Mouse (Mus musculus): ENCODE results near the gene Camta1. TPM values are rescaled to one million over a fixed set of nuclear protein-coding genes. Genes with fewer than 3 reads are reported as not detected.

Gene Camta1
- total and polyA plus RNA-seq, 2 experiments from 2014 or later, result 127 to 145 TPM

DNA sequence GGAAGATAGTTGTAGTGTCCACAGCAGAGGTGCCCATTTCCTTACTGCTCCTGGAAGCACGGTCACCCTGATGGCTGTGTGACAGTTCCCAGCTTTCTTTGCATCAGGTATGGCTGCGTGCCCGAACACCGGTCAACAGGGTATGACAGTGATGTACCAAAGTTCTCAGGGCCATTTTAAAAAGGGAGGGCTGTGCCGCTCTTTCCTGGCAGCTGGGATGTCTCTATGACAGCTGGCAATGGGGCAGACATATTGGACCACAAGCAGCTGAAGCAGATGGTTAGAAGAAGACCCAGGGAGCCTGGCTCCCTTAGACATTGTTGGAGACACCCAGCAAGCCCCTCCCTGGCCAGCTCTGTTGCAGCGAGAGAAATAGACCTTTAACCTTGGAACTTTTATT lies 649.7 kb downstream of the Camta1 start:
- Histone ChIP-seq H3K4me2 (ENCODE audit: low read depth, low read length) (no peak overlapping the region), H3K27ac (no peak overlapping the region), H3K9me3 (ENCODE audit: low read length) (no peaks in the 10 kb centered on the region), H3K4me1 (ENCODE audit: insufficient read depth, low read length) (peaks cover 8% of the 10 kb centered on the region; the same call in 1 of the 2 replicates), H3K36me3 (ENCODE audit: insufficient read depth, low read length) (no peaks in the 10 kb centered on the region), H3K27me3 (ENCODE audit: insufficient read depth, low read length) (no peaks in the 10 kb centered on the region), H3K9ac (replicated peaks; ENCODE audit: low read length) (no peak overlapping the region), H3K4me3 (ENCODE audit: low read length) (no peak overlapping the region)
- DNase-seq (ENCODE audit: low spot score) (peak; percentile 54), ATAC-seq (no peak)
- no peak for TF ChIP-seq CTCF (IDR thresholded peaks at IDR 0.05; ENCODE audit: low read depth)
- WGBS, result 65% methylated on average over 6 of the region's 6 CpGs

DNA sequence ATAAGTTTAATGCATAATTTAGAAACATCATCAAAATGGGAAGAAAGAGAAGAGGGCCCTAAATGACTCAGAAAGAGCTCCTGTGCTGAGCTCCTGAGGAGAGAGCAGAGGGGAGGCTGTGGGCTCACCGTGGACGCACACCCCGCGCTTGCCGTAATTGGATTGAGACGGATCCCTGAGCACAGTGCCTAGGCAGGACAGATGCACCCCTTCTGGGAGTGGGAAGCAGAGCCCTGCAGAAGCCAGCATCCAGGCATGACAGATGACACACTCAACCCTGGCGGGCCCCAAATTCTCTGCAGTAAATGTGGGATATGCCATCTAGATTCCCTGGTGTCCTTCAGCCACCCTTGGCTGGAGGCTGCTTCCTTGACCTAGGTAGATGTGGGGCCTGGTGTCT lies 654.1 kb downstream of the Camta1 start:
- H3K9me3 ChIP-seq (ENCODE audit: low read length), result no peaks in the 10 kb centered on the region
- TF ChIP-seq CTCF (IDR thresholded peaks at IDR 0.05; ENCODE audit: low read depth), result no peak
- DNase-seq (ENCODE audit: low spot score) (no peak), ATAC-seq (no peak)
- no peak overlapping the region for H3K9ac ChIP-seq (replicated peaks; ENCODE audit: low read length)
- H3K4me3 ChIP-seq (ENCODE audit: low read length), result no peak overlapping the region
- H3K36me3 ChIP-seq (ENCODE audit: insufficient read depth, low read length), result no peaks in the 10 kb centered on the region
- H3K27ac ChIP-seq, result no peak overlapping the region
- 0 out of 2 replicates have a peak, but pooled peaks cover 2% of the 10 kb centered on the region for H3K4me1 ChIP-seq (ENCODE audit: insufficient read depth, low read length)
- H3K27me3 ChIP-seq (ENCODE audit: insufficient read depth, low read length), result no peaks in the 10 kb centered on the region
- no peak overlapping the region for H3K4me2 ChIP-seq (ENCODE audit: low read depth, low read length)
- WGBS, result 53% methylated on average over 7 of the region's 7 CpGs

DNA sequence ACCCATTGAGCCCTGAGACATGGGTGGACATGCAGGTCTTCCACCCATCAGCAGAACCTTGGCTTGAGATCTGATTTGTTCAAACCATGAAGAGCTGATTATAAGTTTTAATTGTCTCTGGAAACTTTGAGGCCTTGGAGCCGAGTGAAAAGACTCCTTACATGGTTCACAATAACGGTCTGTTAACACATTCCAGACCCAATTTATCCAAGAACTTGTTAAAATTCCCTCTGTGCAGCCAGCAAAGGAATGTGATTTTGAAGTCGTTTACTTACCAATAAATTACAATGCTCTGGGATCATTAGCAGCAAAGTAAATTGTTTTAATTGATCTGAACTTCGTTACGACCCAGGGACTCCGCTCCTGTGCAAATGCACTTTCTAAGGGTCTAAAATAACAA lies 658.8 kb downstream of the Camta1 start:
- Histone ChIP-seq H3K36me3 (ENCODE audit: insufficient read depth, low read length) (no peaks in the 10 kb centered on the region), H3K27ac (no peak overlapping the region), H3K27me3 (ENCODE audit: insufficient read depth, low read length) (no peaks in the 10 kb centered on the region), H3K4me3 (ENCODE audit: low read length) (no peak overlapping the region), H3K4me2 (ENCODE audit: low read depth, low read length) (no peak overlapping the region), H3K9me3 (ENCODE audit: low read length) (no peaks in the 10 kb centered on the region), H3K9ac (replicated peaks; ENCODE audit: low read length) (no peak overlapping the region), H3K4me1 (ENCODE audit: insufficient read depth, low read length) (0 out of 2 replicates have a peak, but pooled peaks cover 2% of the 10 kb centered on the region)
- 59% methylated on average over 6 of the region's 6 CpGs for WGBS
- DNase-seq (ENCODE audit: low spot score), result no peak
- no peak for ATAC-seq
- TF ChIP-seq CTCF (IDR thresholded peaks at IDR 0.05; ENCODE audit: low read depth), result no peak

DNA sequence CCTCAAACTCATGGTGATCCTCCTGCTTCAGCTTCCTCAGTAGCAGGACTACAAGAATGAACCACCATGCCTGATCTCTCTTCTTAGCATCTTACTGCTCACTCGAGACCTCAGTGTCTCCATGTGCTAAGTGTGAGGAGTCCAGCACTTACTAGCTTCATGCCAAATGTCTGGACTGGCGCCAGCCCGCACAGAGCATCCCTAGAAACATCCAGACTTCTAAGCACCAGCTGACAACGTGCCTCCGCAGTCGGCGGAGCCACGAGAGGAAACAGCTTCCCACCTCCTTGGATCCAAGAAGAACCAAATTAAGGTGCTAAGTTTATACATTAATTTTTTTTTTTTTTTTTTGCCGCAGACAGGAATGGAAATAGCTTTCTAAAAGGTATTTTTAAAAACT lies 661.4 kb downstream of the Camta1 start:
- no peak for DNase-seq (ENCODE audit: low spot score)

DNA sequence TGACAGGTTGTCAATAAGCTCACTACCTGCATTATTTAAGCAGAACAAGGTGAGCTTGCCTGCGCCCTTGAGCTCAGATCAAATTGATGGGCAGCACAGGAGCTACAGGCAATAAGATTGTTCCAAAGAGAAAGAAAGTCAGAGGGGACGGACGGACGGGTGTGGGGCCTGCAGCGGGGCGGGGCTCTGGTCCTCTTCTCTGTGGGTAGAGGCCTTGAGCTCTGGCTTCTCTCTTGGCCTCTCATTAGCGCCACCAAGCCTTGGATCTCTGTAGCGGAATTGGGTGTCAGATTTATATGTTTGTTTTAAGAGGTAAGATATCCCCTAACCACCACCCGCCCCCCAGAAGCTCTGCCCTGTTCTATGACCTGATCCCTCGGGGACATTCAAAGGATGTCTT lies 666.5 kb downstream of the Camta1 start:
- Histone ChIP-seq H3K27me3 (ENCODE audit: insufficient read depth, low read length) (no peaks in the 10 kb centered on the region), H3K27ac (peak overlapping the region; percentile 21; the same call in 1 of the 2 replicates), H3K9ac (replicated peaks; ENCODE audit: low read length) (no peak overlapping the region), H3K36me3 (ENCODE audit: insufficient read depth, low read length) (no peaks in the 10 kb centered on the region), H3K4me3 (ENCODE audit: low read length) (no peak overlapping the region), H3K4me2 (ENCODE audit: low read depth, low read length) (no peak overlapping the region), H3K4me1 (ENCODE audit: insufficient read depth, low read length) (0 out of 2 replicates have a peak, but pooled peaks cover 6% of the 10 kb centered on the region), H3K9me3 (ENCODE audit: low read length) (no peaks in the 10 kb centered on the region)
- no peak for DNase-seq (ENCODE audit: low spot score)
- TF ChIP-seq CTCF (IDR thresholded peaks at IDR 0.05; ENCODE audit: low read depth), result no peak
- ATAC-seq, result no peak
- 46% methylated on average over 10 of the region's 10 CpGs for WGBS

More for the DNA sequence above, 661.4 kb downstream of the Camta1 start:
- Histone ChIP-seq H3K27ac (no peak overlapping the region), H3K9me3 (ENCODE audit: low read length) (no peaks in the 10 kb centered on the region), H3K4me2 (ENCODE audit: low read depth, low read length) (no peak overlapping the region), H3K4me1 (ENCODE audit: insufficient read depth, low read length) (no peaks in the 10 kb centered on the region), H3K27me3 (ENCODE audit: insufficient read depth, low read length) (no peaks in the 10 kb centered on the region), H3K4me3 (ENCODE audit: low read length) (no peak overlapping the region), H3K36me3 (ENCODE audit: insufficient read depth, low read length) (no peaks in the 10 kb centered on the region), H3K9ac (replicated peaks; ENCODE audit: low read length) (no peak overlapping the region)
- WGBS, result 67% methylated on average over 9 of the region's 9 CpGs
- ATAC-seq, result no peak
- TF ChIP-seq CTCF (IDR thresholded peaks at IDR 0.05; ENCODE audit: low read depth), result no peak

DNA sequence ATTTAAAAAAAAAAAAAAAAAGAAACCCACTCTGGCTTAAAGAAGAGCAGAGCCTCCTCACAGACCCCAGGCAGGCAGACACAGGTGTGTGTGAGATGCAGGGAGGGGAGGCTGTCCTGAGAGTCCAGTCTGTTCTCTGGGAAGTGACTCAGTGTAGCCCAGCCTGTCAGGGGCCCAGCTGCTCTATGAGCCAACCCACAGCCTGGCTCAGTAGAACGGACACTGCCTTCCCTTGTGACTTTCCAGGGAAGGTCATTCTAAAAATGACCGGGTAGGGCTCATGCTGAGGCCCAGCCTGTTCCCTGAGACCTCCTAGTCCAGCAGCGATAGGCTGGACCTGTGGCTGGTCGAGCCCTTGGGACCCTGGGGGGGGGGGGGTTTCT lies 667.0 kb downstream of the Camta1 start:
- WGBS, result 31% methylated on average over 4 of the region's 4 CpGs
- ATAC-seq, result peak; percentile 49; the same call in 1 of the 2 replicates
- H3K4me1 ChIP-seq (ENCODE audit: insufficient read depth, low read length), result 0 out of 2 replicates have a peak, but pooled peaks cover 6% of the 10 kb centered on the region
- H3K27ac ChIP-seq, result peak overlapping the region; percentile 21; the same call in 1 of the 2 replicates
- no peak overlapping the region for H3K9ac ChIP-seq (replicated peaks; ENCODE audit: low read length)
- no peaks in the 10 kb centered on the region for H3K36me3 ChIP-seq (ENCODE audit: insufficient read depth, low read length)
- H3K27me3 ChIP-seq (ENCODE audit: insufficient read depth, low read length), result no peaks in the 10 kb centered on the region
- no peak overlapping the region for H3K4me3 ChIP-seq (ENCODE audit: low read length)
- no peak for TF ChIP-seq CTCF (IDR thresholded peaks at IDR 0.05; ENCODE audit: low read depth)
- H3K4me2 ChIP-seq (ENCODE audit: low read depth, low read length), result no peak overlapping the region
- no peaks in the 10 kb centered on the region for H3K9me3 ChIP-seq (ENCODE audit: low read length)
- DNase-seq (ENCODE audit: low spot score), result no peak

DNA sequence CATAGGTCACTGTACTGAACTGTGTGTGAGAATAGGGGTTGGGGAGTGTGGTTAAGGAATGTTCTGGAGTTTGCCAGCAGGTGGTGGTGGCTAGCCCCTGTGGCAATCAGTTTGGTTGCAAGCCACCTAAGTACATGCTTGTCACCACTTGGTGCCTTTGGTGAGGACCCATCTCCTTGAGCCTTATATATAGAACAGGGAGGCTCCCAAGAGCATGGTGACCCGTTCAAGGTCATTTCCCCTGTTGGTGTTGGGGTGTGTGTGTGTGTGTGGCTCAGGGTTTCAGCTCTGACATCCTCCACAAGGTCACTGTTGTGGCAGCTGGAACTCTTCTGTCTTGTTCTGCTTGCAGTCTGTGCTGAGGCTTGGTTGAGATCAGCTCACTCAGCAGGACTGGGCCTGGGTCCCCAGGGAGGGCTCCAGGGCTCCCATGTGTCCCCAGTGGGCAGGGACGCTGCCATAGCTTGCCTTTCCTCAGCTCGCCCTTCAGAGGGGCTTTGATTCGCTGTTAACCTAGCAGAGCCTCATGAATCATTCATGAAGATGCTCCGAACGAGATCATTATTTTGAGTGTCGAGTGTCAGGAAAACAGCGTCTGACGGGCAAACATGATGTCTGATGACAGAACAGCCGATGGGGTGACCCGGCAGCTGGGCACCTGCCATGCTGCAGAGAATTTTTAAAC lies 667.5 kb downstream of the Camta1 start:
- DNase-seq (ENCODE audit: low spot score), result no peak
- WGBS, result 14% methylated on average over 11 of the region's 11 CpGs

More for the DNA sequence above, 667.5 kb downstream of the Camta1 start:
- no peak overlapping the region for H3K4me3 ChIP-seq (ENCODE audit: low read length)
- H3K9me3 ChIP-seq (ENCODE audit: low read length), result no peaks in the 10 kb centered on the region
- no peak overlapping the region for H3K9ac ChIP-seq (replicated peaks; ENCODE audit: low read length)
- no peak overlapping the region for H3K4me2 ChIP-seq (ENCODE audit: low read depth, low read length)
- peak; percentile 39 for ATAC-seq
- H3K27ac ChIP-seq, result peak overlapping the region; percentile 21
- H3K36me3 ChIP-seq (ENCODE audit: insufficient read depth, low read length), result no peaks in the 10 kb centered on the region
- H3K4me1 ChIP-seq (ENCODE audit: insufficient read depth, low read length), result 0 out of 2 replicates have a peak, but pooled peaks cover 6% of the 10 kb centered on the region
- no peaks in the 10 kb centered on the region for H3K27me3 ChIP-seq (ENCODE audit: insufficient read depth, low read length)
- TF ChIP-seq CTCF (IDR thresholded peaks at IDR 0.05; ENCODE audit: low read depth), result peak; percentile 23; the same call in 1 of the 2 replicates
